Mouse (Mus musculus) spleen, adult 10 weeks (tissue): ENCODE data around the gene Olfr1369-ps1. TPM values are rescaled to one million over a fixed set of nuclear protein-coding genes. Genes with fewer than 3 reads are reported as not detected.

Experiments
- polyA plus RNA-seq: library from polyadenylated mRNA; stranded (reverse); fragments of 350-450 nt; fragmentation: Illumina TruSeq; extraction: RNeasy Lipid Tissue Mini Kit (QIAGEN cat#74804); gene quantifications from one replicate; pipeline ENCODE4 v1.2.3, GENCODE M21; 2015; ENCODE audit warnings: low replicate concordance; ENCODE audit not compliant: insufficient read depth

Olfr1369-ps1 gene
- polyA plus RNA-seq: not detected

GRCm38 (mm10) chr13:21111183-21111582 lies at the start of gene Olfr1369-ps1:
Gene Olfr1369-ps1 (plus strand): TSS chr13:21111483.

DNA sequence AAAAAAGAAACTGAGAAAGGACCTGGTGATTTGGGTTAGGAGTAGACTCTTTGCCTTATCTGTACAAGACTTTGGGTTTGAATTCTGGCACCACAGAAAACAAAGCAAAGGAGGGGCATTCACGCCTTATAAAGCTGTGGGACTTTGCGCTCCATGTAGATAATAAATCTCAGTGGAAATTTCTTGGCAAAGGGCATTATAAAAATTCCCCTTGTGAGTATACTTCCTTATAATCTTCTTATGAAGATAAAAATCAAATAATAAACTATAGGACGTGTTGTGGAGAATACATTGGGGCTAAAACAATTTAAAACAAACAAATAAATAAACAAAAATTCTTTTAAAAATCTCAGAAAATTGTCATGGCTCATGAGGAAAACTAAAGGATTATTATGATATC lies 36.4 kb upstream of the Olfr1369-ps1 start, which contains the start of gene Olfr1370:
TSS of gene Olfr1370 (minus strand) at position 101 of the 400 bp plus-strand sequence.

GRCm38 (mm10) chr13:21129339-21129738 lies 18.1 kb downstream of the Olfr1369-ps1 start, which contains the start of gene Olfr263:
Gene Olfr263 (plus strand): TSS chr13:21129639.

GRCm38 (mm10) chr13:21145767-21146166 lies 34.5 kb downstream of the Olfr1369-ps1 start, which contains the start of gene Olfr1368:
Gene Olfr1368 (minus strand): TSS chr13:21145867.

Other genes with a start within 250 kb of the Olfr1369-ps1 start
- not detected for gene Olfr1370, start 36.5 kb upstream of the Olfr1369-ps1 start, polyA plus RNA-seq
- not detected for gene Olfr263, start 18.2 kb downstream of the Olfr1369-ps1 start, polyA plus RNA-seq
- gene Olfr1368, start 34.4 kb downstream of the Olfr1369-ps1 start, polyA plus RNA-seq: not detected
- 99.8 TPM for gene Trim27, start 68.0 kb downstream of the Olfr1369-ps1 start, polyA plus RNA-seq
- gene Gpx5, start 181.2 kb downstream of the Olfr1369-ps1 start, polyA plus RNA-seq: not detected
- not detected for gene Gpx6, start 200.6 kb downstream of the Olfr1369-ps1 start, polyA plus RNA-seq
- gene Olfr1367, start 235.4 kb downstream of the Olfr1369-ps1 start, polyA plus RNA-seq: not detected